Mouse (Mus musculus) hindbrain, postnatal 0 days (tissue): Measurements from ENCODE around the gene Efcab10. TPM values are rescaled to one million over a fixed set of nuclear protein-coding genes. Genes with fewer than 3 reads are reported as not detected.

Experiments
- ATAC-seq: fragments of 200-750 bp; cut with Nextera tagmentation; 2 replicates; pipeline ENCODE4 v1.8.0; 2017; ENCODE audit warnings: mild to moderate bottlenecking, moderate TSS enrichment, moderate library complexity
- DNase-seq: peaks from one replicate; pipeline ENCODE4 v3.0.0-alpha.2; 2015; ENCODE audit warnings: low spot score
- H3K27ac ChIP-seq: fragments of 300-500 bp; sonication (generic); 2 replicates; pipeline ENCODE4 v1.5.1; 2014; ENCODE audit warnings: mild to moderate bottlenecking
- H3K27me3 ChIP-seq: fragments of 300-500 bp; sonication (generic); 2 replicates; pipeline ENCODE4 v1.6.1; 2014; ENCODE audit warnings: low read length, mixed read lengths; ENCODE audit not compliant: insufficient read depth
- H3K36me3 ChIP-seq: fragments of 300-500 bp; sonication (generic); 2 replicates; pipeline ENCODE4 v1.6.1; 2014; ENCODE audit warnings: low read length, mixed read lengths; ENCODE audit not compliant: insufficient read depth
- H3K4me1 ChIP-seq: fragments of 300-500 bp; sonication (generic); 2 replicates; pipeline ENCODE4 v1.6.1; 2014; ENCODE audit warnings: antibody characterized with exemption, low read length, mixed read lengths; ENCODE audit not compliant: insufficient read depth
- H3K4me2 ChIP-seq: fragments of 300-500 bp; sonication (generic); 2 replicates; pipeline ENCODE4 v1.6.1; 2014; ENCODE audit warnings: low read depth, mild to moderate bottlenecking, low read length, moderate library complexity, mixed read lengths
- H3K4me3 ChIP-seq: fragments of 300-500 bp; sonication (generic); 2 replicates; pipeline ENCODE4 v1.5.1; 2014; ENCODE audit warnings: low read length
- H3K9ac ChIP-seq: fragments of 300-500 bp; sonication (generic); replicated peaks from 2 replicates; pipeline ENCODE4 v1.6.1; 2014; ENCODE audit warnings: mild to moderate bottlenecking, low read length, moderate library complexity, mixed read lengths
- H3K9me3 ChIP-seq: fragments of 300-500 bp; sonication (generic); 2 replicates; pipeline ENCODE4 v1.6.1; 2016; ENCODE audit warnings: low read length, mixed read lengths
- CTCF ChIP-seq: IDR thresholded peaks from 2 replicates; pipeline ENCODE4 v1.5.1; 2016; ENCODE audit warnings: antibody characterized with exemption, control low read depth, low read depth
- WGBS: fragments of 180-500 bp; shearing (Covaris S2); extraction: QIAGEN DNeasy Blood & Tissue Kit; methylation state at CpG from one replicate; pipeline ENCODE4 v1.1.7; 2014; 5-methylcytosine and 5-hydroxymethylcytosine counted together
- polyA plus RNA-seq: library from polyadenylated mRNA; unstranded; fragments of >200 nt; fragmentation: Nextera tagmentation; extraction: Ambion mirVana; gene quantifications from 2 replicates; pipeline ENCODE4 v1.2.1, GENCODE M21; 2015
- total RNA-seq: library from RNA; depleted of rRNA; stranded (reverse); fragments of >200 nt; gene quantifications from 2 replicates; pipeline ENCODE4 v1.2.3, GENCODE M21; 2014; rRNA removed

Efcab10 gene
- total and polyA plus RNA-seq, 2 experiments from 2014 or later: 8.8 TPM; not detected in 1

DNA sequence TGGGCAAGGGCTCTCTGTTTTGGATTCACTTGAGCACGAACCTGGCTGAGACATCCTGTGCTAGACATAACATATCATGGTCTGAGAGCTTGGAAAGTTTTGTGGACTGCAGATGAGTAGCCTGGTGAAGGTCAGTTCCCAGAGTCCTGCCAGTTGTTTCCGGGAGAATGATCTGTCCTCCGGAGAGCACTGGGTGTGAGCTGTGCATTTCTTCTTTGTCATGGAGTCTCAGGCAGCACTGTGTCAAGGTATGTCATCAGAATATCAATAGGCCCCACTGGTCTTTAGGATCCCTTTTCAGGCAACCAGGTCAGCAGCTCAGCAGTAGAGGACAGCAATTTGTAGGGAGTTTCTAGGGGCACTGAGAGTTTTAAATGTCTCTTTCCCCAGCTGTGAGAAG is 32.6 kb downstream of the Efcab10 start:
- no peaks in the 10 kb centered on the region for H3K36me3 ChIP-seq
- H3K27me3 ChIP-seq: no peaks in the 10 kb centered on the region
- DNase-seq: no peak
- H3K4me2 ChIP-seq: no peak overlapping the region
- no peak for TF ChIP-seq CTCF
- no peak overlapping the region for H3K27ac ChIP-seq
- H3K4me3 ChIP-seq: no peak overlapping the region
- peaks cover 6% of the 10 kb centered on the region for H3K4me1 ChIP-seq
- no peak overlapping the region for H3K9ac ChIP-seq
- H3K9me3 ChIP-seq: no peaks in the 10 kb centered on the region
- 21% methylated on average over 3 of the region's 3 CpGs for WGBS
- ATAC-seq: no peak

GRCm38 (mm10) chr12:33427726-33428125 is 33.1 kb downstream of the Efcab10 start:
- TF ChIP-seq CTCF: no peak
- peaks cover 6% of the 10 kb centered on the region for H3K4me1 ChIP-seq
- ATAC-seq: no peak
- no peaks in the 10 kb centered on the region for H3K9me3 ChIP-seq
- no peak overlapping the region for H3K4me3 ChIP-seq
- DNase-seq: no peak
- H3K27me3 ChIP-seq: no peaks in the 10 kb centered on the region
- no peak overlapping the region for H3K4me2 ChIP-seq
- no peak overlapping the region for H3K27ac ChIP-seq
- WGBS: 71% methylated on average over 2 of the region's 2 CpGs
- no peaks in the 10 kb centered on the region for H3K36me3 ChIP-seq
- no peak overlapping the region for H3K9ac ChIP-seq

DNA sequence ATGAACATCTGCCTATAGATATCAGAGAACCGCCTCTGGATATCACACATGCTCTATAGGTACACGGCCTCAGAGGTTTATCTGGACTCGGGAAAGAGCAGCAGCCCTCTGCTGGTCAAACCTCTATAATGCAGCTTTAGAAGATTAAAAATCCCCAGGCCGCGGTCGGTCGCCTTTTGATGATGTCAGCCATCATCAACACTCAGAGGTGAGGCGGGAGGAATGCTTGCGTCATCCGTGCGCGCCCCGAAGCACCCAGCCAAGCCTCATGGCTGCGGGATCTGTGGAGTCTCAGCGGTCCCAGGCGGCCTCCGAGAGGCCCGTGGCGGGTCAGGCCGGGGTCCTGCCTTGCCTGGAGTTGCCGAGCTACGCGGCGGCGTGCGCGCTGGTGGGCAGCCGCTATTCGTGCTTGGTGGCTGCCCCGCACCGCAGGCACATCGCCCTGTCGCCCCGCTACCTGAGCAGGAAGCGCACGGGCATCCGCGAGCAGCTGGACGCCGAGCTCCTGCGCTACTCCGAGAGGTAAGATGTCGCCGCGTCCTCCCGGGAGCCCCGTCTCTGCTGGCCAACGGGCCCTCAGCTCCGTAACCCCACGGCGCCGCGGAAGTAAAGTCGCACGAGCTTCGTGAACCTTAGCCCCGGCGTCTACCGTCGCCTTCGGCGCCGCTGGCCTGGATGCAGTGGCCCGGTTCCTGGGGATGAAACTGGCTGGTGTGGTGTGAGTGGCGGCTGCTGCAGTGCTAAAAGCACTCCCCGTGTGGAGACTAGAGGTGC is 34.9 kb downstream of the Efcab10 start, which contains the start of gene Twistnb:
Twistnb (plus strand) TSS at position 249 of the 774 bp plus-strand sequence.
- H3K9ac ChIP-seq: peak within 1 kb of the TSS; percentile 76
- H3K4me1 ChIP-seq: peaks cover 6% of the 10 kb centered on the region
- TF ChIP-seq CTCF: peak; percentile 86
- H3K27me3 ChIP-seq: no peaks in the 10 kb centered on the region
- peak; percentile 97 for ATAC-seq
- peak within 1 kb of the TSS; percentile 67 for H3K4me2 ChIP-seq
- H3K9me3 ChIP-seq: no peaks in the 10 kb centered on the region
- peak within 1 kb of the TSS; percentile 68 for H3K4me3 ChIP-seq
- peak; percentile 97 for DNase-seq
- no peaks in the 10 kb centered on the region for H3K36me3 ChIP-seq
- under 1% methylated on average over 65 of the region's 66 CpGs for WGBS
- peak within 1 kb of the TSS; percentile 78 for H3K27ac ChIP-seq

DNA sequence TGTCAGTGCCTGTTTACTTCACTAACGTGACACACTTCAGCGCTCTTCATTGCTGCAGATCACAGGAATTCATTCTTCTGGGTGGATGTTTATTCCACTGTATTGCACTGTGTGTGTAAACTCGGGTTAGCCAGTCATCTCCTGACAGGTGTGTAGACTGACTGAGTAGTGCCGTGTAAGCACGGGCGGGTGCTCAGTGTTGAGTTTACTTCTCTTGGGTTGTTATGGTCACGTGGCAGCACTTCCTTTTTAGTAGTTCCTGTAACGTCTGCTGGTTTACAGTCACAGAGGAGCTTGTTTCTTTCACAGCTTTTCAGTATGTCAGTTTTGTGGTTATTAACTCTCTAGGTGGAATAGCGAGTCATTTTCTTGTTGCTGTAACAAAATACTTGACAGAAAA is 39.2 kb downstream of the Efcab10 start:
- Histone ChIP-seq H3K27me3 (no peaks in the 10 kb centered on the region), H3K4me2 (no peak overlapping the region), H3K9me3 (no peaks in the 10 kb centered on the region), H3K4me3 (no peak overlapping the region), H3K27ac (no peak overlapping the region), H3K36me3 (no peaks in the 10 kb centered on the region; the same call in 1 of the 2 replicates), H3K4me1 (peaks cover 6% of the 10 kb centered on the region), H3K9ac (no peak overlapping the region)
- no peak for TF ChIP-seq CTCF
- ATAC-seq (no peak), DNase-seq (no peak)
- WGBS: 88% methylated on average over 9 of the region's 9 CpGs

GRCm38 (mm10) chr12:33434758-33435157 is 40.1 kb downstream of the Efcab10 start:
- H3K27me3 ChIP-seq: no peaks in the 10 kb centered on the region
- no peak overlapping the region for H3K4me2 ChIP-seq
- ATAC-seq (no peak), DNase-seq (no peak)
- H3K36me3 ChIP-seq: no peaks in the 10 kb centered on the region; the same call in 1 of the 2 replicates
- H3K4me3 ChIP-seq: no peak overlapping the region
- H3K27ac ChIP-seq: no peak overlapping the region
- TF ChIP-seq CTCF: no peak
- no peak overlapping the region for H3K9ac ChIP-seq
- 97% methylated on average over 4 of the region's 4 CpGs for WGBS
- H3K4me1 ChIP-seq: peaks cover 6% of the 10 kb centered on the region
- H3K9me3 ChIP-seq: no peaks in the 10 kb centered on the region

Other genes with a start within 250 kb of the Efcab10 start
- 19.2 and 24.9 TPM in 2 replicates for gene Atxn7l1, start 247.2 kb upstream of the Efcab10 start, total RNA-seq
- gene Atxn7l1, start 247.2 kb upstream of the Efcab10 start, polyA plus RNA-seq: 15.8 TPM in 2 replicates
- gene Twistnb, start 34.8 kb downstream of the Efcab10 start, total RNA-seq: 19.2 and 20.6 TPM in 2 replicates
- 59.3 and 65.1 TPM in 2 replicates for gene Twistnb, start 34.8 kb downstream of the Efcab10 start, polyA plus RNA-seq